Mouse (Mus musculus) liver, embryonic 12.5 days (tissue): ENCODE results near the gene Dna2. TPM values are rescaled to one million over a fixed set of nuclear protein-coding genes. Genes with fewer than 3 reads are reported as not detected.
A peak's percentile ranks its signal among the peaks of the same experiment; 100 is the strongest.
"Not testable (repeated sequence)": the region's sequence is repeated elsewhere in the genome, so short reads cannot be mapped to it uniquely, and the experiment has no call there.

Source experiments
- ATAC-seq: fragments of 200-750 bp; cut with Nextera tagmentation; 2 replicates; pipeline ENCODE4 v1.8.0; 2017; ENCODE audit warnings: moderate number of reproducible peaks, mild to moderate bottlenecking, moderate library complexity
- H3K27ac ChIP-seq: fragments of 300-500 bp; sonication (generic); 2 replicates; pipeline ENCODE4 v1.5.1; 2016; ENCODE audit warnings: mild to moderate bottlenecking
- H3K27me3 ChIP-seq: fragments of 300-500 bp; sonication (generic); replicated peaks from 2 replicates; pipeline ENCODE4 v1.6.1; 2016; ENCODE audit warnings: mild to moderate bottlenecking, moderate library complexity
- H3K36me3 ChIP-seq: fragments of 300-500 bp; sonication (generic); 2 replicates; pipeline ENCODE4 v1.6.1; 2016; ENCODE audit warnings: mild to moderate bottlenecking, moderate library complexity
- H3K4me1 ChIP-seq: fragments of 300-500 bp; sonication (generic); 2 replicates; pipeline ENCODE4 v1.6.1; 2016
- H3K4me2 ChIP-seq: fragments of 300-500 bp; sonication (generic); 2 replicates; pipeline ENCODE4 v1.6.1; 2016; ENCODE audit warnings: mild to moderate bottlenecking, moderate library complexity
- H3K4me3 ChIP-seq: fragments of 300-500 bp; sonication (generic); 2 replicates; pipeline ENCODE4 v1.5.1; 2016; ENCODE audit warnings: mild to moderate bottlenecking, moderate library complexity
- H3K9ac ChIP-seq: fragments of 300-500 bp; sonication (generic); 2 replicates; pipeline ENCODE4 v1.6.1; 2016; ENCODE audit warnings: mild to moderate bottlenecking, moderate library complexity
- H3K9me3 ChIP-seq: fragments of 300-500 bp; sonication (generic); replicated peaks from 2 replicates; pipeline ENCODE4 v1.6.1; 2016; ENCODE audit warnings: mild to moderate bottlenecking, moderate library complexity
- WGBS: fragments of 180-500 bp; shearing (Covaris S2); methylation state at CpG from one replicate; pipeline ENCODE4 v1.1.7; 2016; ENCODE audit not compliant: insufficient replicate concordance; 5-methylcytosine and 5-hydroxymethylcytosine counted together
- polyA plus RNA-seq: library from polyadenylated mRNA; unstranded; fragments of >200 nt; fragmentation: Nextera tagmentation; extraction: Ambion mirVana; gene quantifications from 2 replicates; pipeline ENCODE4 v1.2.1, GENCODE M21; 2016

The Dna2 gene
- 40.3 and 40.6 TPM in 2 replicates for polyA plus RNA-seq

GRCm38 (mm10) chr10:62946738-62947471 lies at the start of gene Dna2:
Gene Dna2 (plus strand): TSS chr10:62947026.
- 1% methylated on average over 68 of the region's 68 CpGs for WGBS
- Histone ChIP-seq H3K4me2 (peak within 1 kb of the TSS; percentile 89), H3K4me1 (peaks cover 46% of the 10 kb centered on the region), H3K36me3 (peaks cover 50% of the 10 kb centered on the region), H3K9ac (peak within 1 kb of the TSS; percentile 88), H3K27me3 (no peaks in the 10 kb centered on the region), H3K9me3 (no peaks in the 10 kb centered on the region), H3K4me3 (peak within 1 kb of the TSS; percentile 71), H3K27ac (peak within 1 kb of the TSS; percentile 95)
- ATAC-seq: peak; percentile 81

- 84% methylated on average over 3 of the region's 3 CpGs for WGBS
Measured at GRCm38 (mm10) chr10:62897437-62897836, 49.4 kb upstream of the Dna2 start.

GRCm38 (mm10) chr10:62898061-62898460 lies 48.8 kb upstream of the Dna2 start:
- H3K9me3 ChIP-seq: no peaks in the 10 kb centered on the region
- no peaks in the 10 kb centered on the region for H3K36me3 ChIP-seq
- no peak overlapping the region for H3K9ac ChIP-seq
- WGBS: 64% methylated on average over 2 of the region's 2 CpGs
- H3K4me1 ChIP-seq: no peaks in the 10 kb centered on the region
- no peak for ATAC-seq
- no peak overlapping the region for H3K27ac ChIP-seq
- peaks cover 10% of the 10 kb centered on the region; the same call in 1 of the 2 replicates for H3K27me3 ChIP-seq
- no peak overlapping the region for H3K4me2 ChIP-seq
- no peak overlapping the region for H3K4me3 ChIP-seq

More at GRCm38 (mm10) chr10:62897437-62897836, 49.4 kb upstream of the Dna2 start:
- Histone ChIP-seq H3K27ac (no peak overlapping the region), H3K9me3 (no peaks in the 10 kb centered on the region), H3K36me3 (no peaks in the 10 kb centered on the region), H3K4me1 (no peaks in the 10 kb centered on the region), H3K4me3 (no peak overlapping the region), H3K9ac (no peak overlapping the region), H3K27me3 (0 out of 2 replicates have a peak, but pooled peaks cover 5% of the 10 kb centered on the region), H3K4me2 (no peak overlapping the region)
- no peak for ATAC-seq

- Histone ChIP-seq H3K27ac (no peak overlapping the region), H3K9me3 (no peaks in the 10 kb centered on the region), H3K36me3 (no peaks in the 10 kb centered on the region), H3K4me3 (no peak overlapping the region), H3K4me2 (no peak overlapping the region), H3K27me3 (peaks cover 9% of the 10 kb centered on the region; the same call in 1 of the 2 replicates), H3K9ac (no peak overlapping the region), H3K4me1 (no peaks in the 10 kb centered on the region)
- ATAC-seq: no peak
- 83% methylated on average over 4 of the region's 4 CpGs for WGBS
Measured at GRCm38 (mm10) chr10:62900144-62900543, 46.7 kb upstream of the Dna2 start.

- H3K4me3 ChIP-seq: no peak overlapping the region
- 46% methylated on average over 8 of the region's 8 CpGs for WGBS
- H3K27ac ChIP-seq: no peak overlapping the region
- no peak overlapping the region for H3K9ac ChIP-seq
- no peaks in the 10 kb centered on the region for H3K4me1 ChIP-seq
- no peak for ATAC-seq
- H3K27me3 ChIP-seq: peaks cover 9% of the 10 kb centered on the region; the same call in 1 of the 2 replicates
- no peak overlapping the region for H3K4me2 ChIP-seq
- H3K9me3 ChIP-seq: no peaks in the 10 kb centered on the region
- no peaks in the 10 kb centered on the region for H3K36me3 ChIP-seq
Measured at GRCm38 (mm10) chr10:62901826-62902225, 45.0 kb upstream of the Dna2 start.

- Histone ChIP-seq H3K9me3 (no peaks in the 10 kb centered on the region), H3K9ac (no peak overlapping the region), H3K4me1 (no peaks in the 10 kb centered on the region), H3K36me3 (no peaks in the 10 kb centered on the region), H3K27me3 (peaks cover 9% of the 10 kb centered on the region; the same call in 1 of the 2 replicates), H3K27ac (no peak overlapping the region), H3K4me3 (no peak overlapping the region), H3K4me2 (no peak overlapping the region)
- WGBS: 19% methylated on average over 1 of the region's 1 CpGs
- no peak for ATAC-seq
Measured at GRCm38 (mm10) chr10:62902829-62903228, 44.0 kb upstream of the Dna2 start.

GRCm38 (mm10) chr10:62906336-62906735 lies 40.5 kb upstream of the Dna2 start:
- H3K36me3 ChIP-seq: no peaks in the 10 kb centered on the region
- WGBS: 77% methylated on average over 7 of the region's 7 CpGs
- H3K4me3 ChIP-seq: no peak overlapping the region
- peaks cover 5% of the 10 kb centered on the region; the same call in 1 of the 2 replicates for H3K4me1 ChIP-seq
- no peak overlapping the region for H3K27ac ChIP-seq
- no peak overlapping the region for H3K9ac ChIP-seq
- H3K27me3 ChIP-seq: peaks cover 9% of the 10 kb centered on the region; the same call in 1 of the 2 replicates
- H3K9me3 ChIP-seq: no peaks in the 10 kb centered on the region
- no peak overlapping the region for H3K4me2 ChIP-seq
- ATAC-seq: no peak

- H3K36me3 ChIP-seq, H3K9ac ChIP-seq, H3K27ac ChIP-seq, ATAC-seq, H3K4me3 ChIP-seq, H3K4me1 ChIP-seq, H3K4me2 ChIP-seq, H3K9me3 ChIP-seq, H3K27me3 ChIP-seq: not testable (repeated sequence)
- no CpG with 5 or more reads among the region's 1 CpGs for WGBS
Measured at GRCm38 (mm10) chr10:62908896-62909295, 37.9 kb upstream of the Dna2 start, which contains the start of gene Tet1. Gene Tet1 (minus strand): TSS chr10:62908996.

- H3K27ac ChIP-seq: no peak overlapping the region
- H3K27me3 ChIP-seq: no peaks in the 10 kb centered on the region
- H3K9me3 ChIP-seq: no peaks in the 10 kb centered on the region
- H3K9ac ChIP-seq: no peak overlapping the region
- H3K4me1 ChIP-seq: peaks cover 5% of the 10 kb centered on the region; the same call in 1 of the 2 replicates
- no peak for ATAC-seq
- 40% methylated on average over 2 of the region's 2 CpGs for WGBS
- no peak overlapping the region for H3K4me3 ChIP-seq
- no peak overlapping the region for H3K4me2 ChIP-seq
- H3K36me3 ChIP-seq: no peaks in the 10 kb centered on the region
Measured at GRCm38 (mm10) chr10:62911120-62911519, 35.7 kb upstream of the Dna2 start.

GRCm38 (mm10) chr10:62918985-62919384 lies 27.8 kb upstream of the Dna2 start:
- no peak for ATAC-seq
- peaks cover 21% of the 10 kb centered on the region for H3K4me1 ChIP-seq
- no peak overlapping the region for H3K9ac ChIP-seq
- 41% methylated on average over 3 of the region's 3 CpGs for WGBS
- no peaks in the 10 kb centered on the region for H3K27me3 ChIP-seq
- no peak overlapping the region for H3K27ac ChIP-seq
- no peak overlapping the region for H3K4me3 ChIP-seq
- H3K9me3 ChIP-seq: no peaks in the 10 kb centered on the region
- H3K36me3 ChIP-seq: no peaks in the 10 kb centered on the region; the same call in 1 of the 2 replicates
- no peak overlapping the region for H3K4me2 ChIP-seq

- Histone ChIP-seq H3K9me3 (no peaks in the 10 kb centered on the region), H3K9ac (peak within 1 kb of the TSS; percentile 90), H3K4me1 (peaks cover 21% of the 10 kb centered on the region), H3K27me3 (no peaks in the 10 kb centered on the region), H3K36me3 (no peaks in the 10 kb centered on the region; the same call in 1 of the 2 replicates), H3K4me2 (peak within 1 kb of the TSS; percentile 91), H3K4me3 (peak within 1 kb of the TSS; percentile 85), H3K27ac (peak within 1 kb of the TSS; percentile 84)
- peak; percentile 96 for ATAC-seq
- 6% methylated on average over 50 of the region's 50 CpGs for WGBS
Measured at GRCm38 (mm10) chr10:62919925-62920765, 26.7 kb upstream of the Dna2 start, which contains the start of gene Slc25a16. Gene Slc25a16 (plus strand): TSS chr10:62920633.

- Histone ChIP-seq H3K4me1 (peaks cover 21% of the 10 kb centered on the region), H3K27me3 (no peaks in the 10 kb centered on the region), H3K27ac (peak overlapping the region; percentile 84), H3K9ac (peak overlapping the region; percentile 90), H3K4me3 (peak overlapping the region; percentile 85), H3K9me3 (no peaks in the 10 kb centered on the region), H3K36me3 (no peaks in the 10 kb centered on the region; the same call in 1 of the 2 replicates), H3K4me2 (peak overlapping the region; percentile 91)
- peak; percentile 70 for ATAC-seq
- WGBS: under 1% methylated on average over 29 of the region's 29 CpGs
Measured at GRCm38 (mm10) chr10:62920766-62921156, 26.1 kb upstream of the Dna2 start.
